Mouse (Mus musculus) urinary bladder, adult 2 months (tissue): ENCODE data around the gene Abcd3. TPM values are rescaled to one million over a fixed set of nuclear protein-coding genes. Genes with fewer than 3 reads are reported as not detected.
"Not testable (repeated sequence)": the region's sequence is repeated elsewhere in the genome, so short reads cannot be mapped to it uniquely, and the experiment has no call there.

ENCODE experiments used
- DNase-seq: peaks from one replicate; pipeline ENCODE4 v3.0.0; 2022; ENCODE audit warnings: low spot score
- polyA plus RNA-seq: library from polyadenylated mRNA; depleted of rRNA; stranded (reverse); fragments of >200 nt; gene quantifications from 2 replicates; pipeline ENCODE4 v1.2.3, GENCODE M21; 2012

Abcd3 gene
- polyA plus RNA-seq, 1 experiment, result 35.8 TPM

- DNase-seq, result no peak
Observed at GRCm38 (mm10) chr3:121818736-121819396, 3.8 kb upstream of the Abcd3 start.

GRCm38 (mm10) chr3:121815549-121816235 lies 590 bp upstream of the Abcd3 start:
- DNase-seq, result no peak

GRCm38 (mm10) chr3:121814413-121814864 lies 663 bp downstream of the Abcd3 start:
- DNase-seq, result no peak

GRCm38 (mm10) chr3:121813834-121814233 lies 1.3 kb downstream of the Abcd3 start:
- DNase-seq, result no peak

GRCm38 (mm10) chr3:121808246-121808645 lies 6.9 kb downstream of the Abcd3 start:
- DNase-seq, result no peak

- no peak for DNase-seq
Observed at GRCm38 (mm10) chr3:121794214-121794613, 20.9 kb downstream of the Abcd3 start.

- no peak for DNase-seq
Observed at GRCm38 (mm10) chr3:121792246-121792645, 22.9 kb downstream of the Abcd3 start.

- DNase-seq, result no peak
Observed at GRCm38 (mm10) chr3:121790442-121790841, 24.7 kb downstream of the Abcd3 start.

- DNase-seq, result no peak
Observed at GRCm38 (mm10) chr3:121789790-121790189, 25.3 kb downstream of the Abcd3 start.

GRCm38 (mm10) chr3:121783020-121783419 lies 32.1 kb downstream of the Abcd3 start:
- no peak for DNase-seq

GRCm38 (mm10) chr3:121777943-121778342 lies 37.2 kb downstream of the Abcd3 start:
- no peak for DNase-seq

GRCm38 (mm10) chr3:121773336-121773735 lies 41.8 kb downstream of the Abcd3 start:
- DNase-seq, result not testable (repeated sequence)

GRCm38 (mm10) chr3:121768770-121769169 lies 46.3 kb downstream of the Abcd3 start:
- DNase-seq, result no peak

GRCm38 (mm10) chr3:121766818-121767217 lies 48.3 kb downstream of the Abcd3 start:
- DNase-seq, result no peak

GRCm38 (mm10) chr3:121766048-121766447 lies 49.1 kb downstream of the Abcd3 start:
- DNase-seq, result no peak

- DNase-seq, result no peak
Observed at GRCm38 (mm10) chr3:121762056-121762852, 52.8 kb downstream of the Abcd3 start.

- DNase-seq, result no peak
Observed at GRCm38 (mm10) chr3:121758373-121758772, 56.7 kb downstream of the Abcd3 start.

GRCm38 (mm10) chr3:121755152-121755551 lies 60.0 kb downstream of the Abcd3 start:
- no peak for DNase-seq

- DNase-seq, result not testable (repeated sequence)
Observed at GRCm38 (mm10) chr3:121754319-121755090, 60.6 kb downstream of the Abcd3 start.

GRCm38 (mm10) chr3:121741186-121741848 lies 73.8 kb downstream of the Abcd3 start:
- not testable (repeated sequence) for DNase-seq
